Mouse (Mus musculus) stomach, embryonic 16.5 days (tissue): ENCODE measurements around the gene Fam126b. TPM values are rescaled to one million over a fixed set of nuclear protein-coding genes. Genes with fewer than 3 reads are reported as not detected.
A peak's percentile ranks its signal among the peaks of the same experiment; 100 is the strongest.
"Not testable (repeated sequence)": the region's sequence is repeated elsewhere in the genome, so short reads cannot be mapped to it uniquely, and the experiment has no call there.

Experiments
- ATAC-seq: fragments of 200-750 bp; cut with Nextera tagmentation; 2 replicates; pipeline ENCODE4 v1.8.0; 2017; ENCODE audit warnings: moderate number of reproducible peaks, moderate TSS enrichment; ENCODE audit not compliant: insufficient read depth, low FRiP score
- H3K27ac ChIP-seq: fragments of 300-500 bp; sonication (generic); 2 replicates; pipeline ENCODE4 v1.5.1; 2014; ENCODE audit warnings: low read length
- H3K27me3 ChIP-seq: fragments of 300-500 bp; sonication (generic); 2 replicates; pipeline ENCODE4 v1.6.1; 2014; ENCODE audit warnings: low read length, control low read depth, mixed read lengths; ENCODE audit not compliant: control insufficient read depth, insufficient read depth
- H3K36me3 ChIP-seq: fragments of 300-500 bp; sonication (generic); 2 replicates; pipeline ENCODE4 v1.6.1; 2014; ENCODE audit warnings: low read length; ENCODE audit not compliant: control insufficient read depth, insufficient read depth
- H3K4me1 ChIP-seq: fragments of 300-500 bp; sonication (generic); 2 replicates; pipeline ENCODE4 v1.6.1; 2014; ENCODE audit warnings: low read length, control low read depth, mixed read lengths; ENCODE audit not compliant: control insufficient read depth, insufficient read depth
- H3K4me2 ChIP-seq: fragments of 300-500 bp; sonication (generic); 2 replicates; pipeline ENCODE4 v1.6.1; 2014; ENCODE audit warnings: low read depth, low read length, mixed read lengths
- H3K4me3 ChIP-seq: fragments of 300-500 bp; sonication (generic); replicated peaks from 2 replicates; pipeline ENCODE4 v1.5.1; 2014; ENCODE audit warnings: mild to moderate bottlenecking, low read length
- H3K9ac ChIP-seq: fragments of 300-500 bp; sonication (generic); 2 replicates; pipeline ENCODE4 v1.6.1; 2014; ENCODE audit warnings: low read length
- H3K9me3 ChIP-seq: fragments of 300-500 bp; sonication (generic); replicated peaks from 2 replicates; pipeline ENCODE4 v1.6.1; 2016; ENCODE audit warnings: low read length, control low read depth; ENCODE audit not compliant: control insufficient read depth
- WGBS: fragments of 180-500 bp; shearing (Covaris S2); extraction: QIAGEN DNeasy Blood & Tissue Kit; methylation state at CpG from one replicate; pipeline ENCODE4 v1.1.7; 2014; 5-methylcytosine and 5-hydroxymethylcytosine counted together
- polyA plus RNA-seq: library from polyadenylated mRNA; unstranded; fragments of >200 nt; fragmentation: Nextera tagmentation; extraction: Ambion mirVana; gene quantifications from 2 replicates; pipeline ENCODE4 v1.2.1, GENCODE M21; 2015

Fam126b gene
- polyA plus RNA-seq, 1 experiment from 2014 or later = 9.5 TPM

DNA sequence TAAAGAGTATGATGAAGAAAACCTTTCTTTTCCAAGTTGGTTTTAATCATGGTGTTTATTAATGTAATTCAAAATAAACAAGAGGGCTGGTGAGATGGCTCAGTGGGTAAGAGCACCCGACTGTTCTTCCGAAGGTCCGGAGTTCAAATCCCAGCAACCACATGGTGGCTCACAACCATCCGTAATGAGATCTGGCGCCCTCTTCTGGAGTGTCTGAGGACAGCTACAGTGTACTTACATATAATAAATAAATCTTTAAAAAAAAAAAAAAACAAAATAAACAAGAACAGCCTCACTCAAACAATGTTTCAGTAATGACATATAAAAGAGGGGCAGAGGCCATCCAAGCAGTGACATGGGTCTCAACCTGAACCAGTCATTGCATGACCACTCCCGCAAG, 25.8 kb downstream of the Fam126b start:
- not testable (repeated sequence) for H3K4me3 ChIP-seq, ATAC-seq, H3K27ac ChIP-seq, H3K4me2 ChIP-seq, H3K36me3 ChIP-seq, H3K4me1 ChIP-seq, H3K9ac ChIP-seq, H3K9me3 ChIP-seq, H3K27me3 ChIP-seq
- 88% methylated on average over 5 of the region's 6 CpGs for WGBS

DNA sequence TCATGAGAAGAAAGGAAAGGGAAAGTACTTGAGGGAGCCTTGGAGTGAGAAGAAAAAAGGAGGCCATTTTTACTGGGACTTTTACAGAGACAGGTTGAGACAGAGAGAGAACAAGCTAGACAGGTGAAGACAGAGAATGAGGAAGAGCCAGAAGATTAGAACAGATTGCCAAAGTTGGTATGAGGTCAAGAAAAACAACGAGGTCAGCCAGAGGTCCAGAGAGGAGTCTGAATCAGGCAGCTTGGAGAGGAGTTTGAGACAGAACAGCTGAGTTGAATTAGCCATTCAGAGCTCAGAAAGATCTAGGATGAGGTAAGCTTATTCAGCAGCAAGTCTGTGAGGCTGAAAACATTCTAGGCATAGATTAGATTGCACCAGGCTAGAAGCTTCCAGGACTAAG, 44.7 kb downstream of the Fam126b start:
- Histone ChIP-seq H3K4me1 (no peaks in the 10 kb centered on the region), H3K9ac (no peak overlapping the region), H3K9me3 (no peaks in the 10 kb centered on the region), H3K4me2 (no peak overlapping the region), H3K27me3 (no peaks in the 10 kb centered on the region), H3K4me3 (no peak overlapping the region), H3K36me3 (peaks cover 7% of the 10 kb centered on the region; the same call in 1 of the 2 replicates), H3K27ac (no peak overlapping the region)
- ATAC-seq = no peak
- 87% methylated on average over 1 of the region's 1 CpGs for WGBS

DNA sequence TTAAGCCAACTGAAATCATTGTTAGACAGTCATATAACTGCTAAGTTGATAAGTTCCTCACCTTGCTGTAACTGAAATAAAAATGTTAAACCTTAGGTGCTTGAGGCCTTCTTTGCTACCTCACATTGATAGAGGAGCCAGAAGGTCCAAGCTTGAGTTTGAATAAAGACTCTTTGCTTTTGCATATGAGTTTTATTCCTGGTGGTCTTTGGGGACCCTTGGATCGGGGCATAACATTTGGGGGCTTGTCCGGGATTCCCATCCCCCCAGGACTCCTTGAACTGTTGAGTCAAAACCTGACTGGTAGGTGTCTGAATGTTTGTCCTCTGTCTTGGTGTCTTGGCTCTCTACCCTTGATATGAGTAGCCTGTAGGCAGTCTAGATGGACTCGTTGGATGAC, 78.9 kb downstream of the Fam126b start:
- Histone ChIP-seq H3K9ac (no peak overlapping the region), H3K4me1 (peaks cover 13% of the 10 kb centered on the region), H3K27me3 (no peaks in the 10 kb centered on the region), H3K27ac (no peak overlapping the region), H3K36me3 (peaks cover 6% of the 10 kb centered on the region; the same call in 1 of the 2 replicates), H3K9me3 (peaks cover 24% of the 10 kb centered on the region), H3K4me2 (no peak overlapping the region), H3K4me3 (no peak overlapping the region)
- ATAC-seq = no peak
- WGBS = 93% methylated on average over 3 of the region's 3 CpGs

DNA sequence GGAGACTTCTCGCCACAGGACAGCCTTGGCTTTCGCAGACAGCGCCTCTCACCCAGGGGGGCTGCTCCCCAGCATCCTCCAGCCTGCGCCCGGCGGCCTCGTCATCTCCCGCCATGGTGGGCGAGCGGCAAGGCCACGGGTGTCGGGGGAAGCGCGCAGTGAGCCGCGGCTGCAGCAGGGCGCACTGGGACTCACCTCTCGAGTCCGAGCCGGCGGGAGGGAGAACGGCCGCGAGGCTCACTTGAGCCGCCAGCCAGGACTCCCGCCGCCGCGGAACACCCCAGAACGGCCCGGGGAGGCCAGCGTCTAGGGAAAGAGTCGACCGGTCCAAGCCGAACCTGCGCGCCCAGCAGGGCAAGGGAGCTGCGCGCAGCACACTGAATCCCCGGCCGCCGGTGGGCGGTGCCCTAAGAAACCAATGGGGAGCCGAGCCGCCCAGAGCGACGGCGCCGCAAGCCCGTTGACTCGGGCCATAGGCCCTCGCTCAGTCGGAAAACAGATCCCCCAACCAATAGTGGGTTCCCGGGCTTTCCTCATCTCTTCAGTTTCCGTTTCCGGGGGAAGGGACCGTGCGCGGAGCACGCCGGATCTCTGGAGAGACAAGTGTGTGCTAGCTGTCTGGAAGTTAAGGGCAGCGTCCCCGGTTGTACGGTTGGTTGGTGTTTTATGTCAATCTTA, 81.4 kb downstream of the Fam126b start, which contains the start of gene Orc2:
Gene Orc2, minus strand, starts transcription at position 533 of the 678 bp plus-strand sequence.
- peak within 1 kb of the TSS; percentile 85 for H3K9ac ChIP-seq
- peaks cover 6% of the 10 kb centered on the region; the same call in 1 of the 2 replicates for H3K36me3 ChIP-seq
- peak within 1 kb of the TSS; percentile 83 for H3K4me2 ChIP-seq
- peak within 1 kb of the TSS; percentile 78 for H3K4me3 ChIP-seq
- peaks cover 24% of the 10 kb centered on the region for H3K9me3 ChIP-seq
- WGBS = under 1% methylated on average over 64 of the region's 64 CpGs
- peak; percentile 100 for ATAC-seq
- peak within 1 kb of the TSS; percentile 64 for H3K27ac ChIP-seq
- peaks cover 13% of the 10 kb centered on the region for H3K4me1 ChIP-seq
- H3K27me3 ChIP-seq = no peaks in the 10 kb centered on the region

DNA sequence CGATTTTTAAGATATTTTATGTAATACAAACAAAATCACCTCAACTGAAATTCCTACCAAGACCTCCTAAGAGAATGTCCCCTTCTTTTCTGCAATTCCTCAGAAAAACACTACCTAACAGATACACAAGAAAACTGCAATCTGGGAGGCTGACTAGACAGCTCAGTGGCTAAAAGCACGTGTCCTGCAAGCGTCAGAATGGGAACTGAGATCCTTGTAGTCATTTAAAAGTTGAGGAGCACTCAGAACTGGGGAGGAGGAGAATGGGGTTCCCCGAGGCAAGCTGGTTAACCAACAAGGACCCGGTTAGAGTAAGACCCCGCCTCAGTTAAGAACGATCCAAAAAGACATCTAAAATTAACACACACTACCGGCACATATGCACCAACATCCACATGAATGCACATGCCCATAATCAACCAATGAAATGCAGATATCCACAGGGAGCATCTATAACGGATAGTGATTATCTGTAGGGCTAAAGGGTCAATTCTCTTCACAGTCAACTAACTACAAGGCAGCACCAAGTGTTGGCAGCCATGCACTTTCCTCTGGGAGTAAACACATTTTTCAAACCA, 82.2 kb downstream of the Fam126b start:
- no peaks in the 10 kb centered on the region for H3K27me3 ChIP-seq
- no peak for ATAC-seq
- peak overlapping the region; percentile 83 for H3K4me2 ChIP-seq
- H3K36me3 ChIP-seq = peaks cover 15% of the 10 kb centered on the region
- peak overlapping the region; percentile 78 for H3K4me3 ChIP-seq
- peaks cover 13% of the 10 kb centered on the region for H3K4me1 ChIP-seq
- H3K27ac ChIP-seq = peak overlapping the region; percentile 64; the same call in 1 of the 2 replicates
- WGBS = 23% methylated on average over 9 of the region's 9 CpGs
- H3K9ac ChIP-seq = peak overlapping the region; percentile 85
- peaks cover 24% of the 10 kb centered on the region for H3K9me3 ChIP-seq

DNA sequence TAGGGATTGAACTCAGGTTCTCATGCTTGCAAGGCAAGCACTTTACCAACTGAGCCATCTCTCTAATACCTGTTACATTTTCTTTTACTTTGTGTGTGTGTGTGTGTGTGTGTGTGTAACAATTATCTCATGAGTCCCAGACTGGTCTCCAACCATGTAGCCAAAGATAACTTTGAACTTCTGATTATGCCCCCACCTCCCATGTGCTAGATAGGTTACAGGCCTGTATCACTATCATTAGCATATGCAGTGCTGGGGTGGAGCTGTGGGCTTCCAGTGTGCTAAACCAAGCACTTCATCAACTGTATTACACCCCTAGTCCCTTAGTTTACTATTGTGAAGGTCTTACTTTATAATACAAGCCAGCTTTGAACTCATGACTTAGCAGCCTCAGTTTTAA, 83.0 kb downstream of the Fam126b start:
- no peak overlapping the region for H3K9ac ChIP-seq
- H3K27ac ChIP-seq = no peak overlapping the region
- peak overlapping the region; percentile 78; the same call in 1 of the 2 replicates for H3K4me3 ChIP-seq
- peaks cover 19% of the 10 kb centered on the region for H3K9me3 ChIP-seq
- no peaks in the 10 kb centered on the region for H3K27me3 ChIP-seq
- 0 out of 2 replicates have a peak overlapping the region, but pooled peaks have one; percentile 83 for H3K4me2 ChIP-seq
- no peak for ATAC-seq
- peaks cover 13% of the 10 kb centered on the region for H3K4me1 ChIP-seq
- H3K36me3 ChIP-seq = peaks cover 15% of the 10 kb centered on the region

DNA sequence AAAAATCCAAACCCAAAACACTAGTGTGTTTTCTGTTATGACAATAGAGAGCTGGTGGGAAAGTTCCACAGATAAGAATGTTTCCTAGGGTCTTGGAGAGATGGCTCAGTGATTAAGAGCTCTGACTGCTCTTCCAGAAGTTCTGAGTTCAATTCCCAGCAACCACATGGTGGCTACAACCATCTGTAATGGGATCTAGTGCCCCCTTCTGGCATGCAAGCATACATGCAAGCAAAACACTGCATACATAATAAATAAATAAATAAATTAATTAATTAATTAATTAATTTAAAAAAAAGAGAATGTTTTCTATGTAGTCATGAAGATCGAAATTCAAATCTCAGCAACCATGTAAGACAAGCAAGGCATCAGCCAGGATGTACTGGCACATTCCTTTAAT, 87.4 kb downstream of the Fam126b start:
- WGBS = 96% methylated on average over 1 of the region's 1 CpGs
- no peak overlapping the region for H3K4me3 ChIP-seq
- no peak overlapping the region for H3K9ac ChIP-seq
- H3K36me3 ChIP-seq = peaks cover 14% of the 10 kb centered on the region
- no peaks in the 10 kb centered on the region for H3K9me3 ChIP-seq
- H3K4me2 ChIP-seq = no peak overlapping the region
- no peak overlapping the region for H3K27ac ChIP-seq
- ATAC-seq = no peak
- H3K27me3 ChIP-seq = no peaks in the 10 kb centered on the region
- peaks cover 5% of the 10 kb centered on the region; the same call in 1 of the 2 replicates for H3K4me1 ChIP-seq

DNA sequence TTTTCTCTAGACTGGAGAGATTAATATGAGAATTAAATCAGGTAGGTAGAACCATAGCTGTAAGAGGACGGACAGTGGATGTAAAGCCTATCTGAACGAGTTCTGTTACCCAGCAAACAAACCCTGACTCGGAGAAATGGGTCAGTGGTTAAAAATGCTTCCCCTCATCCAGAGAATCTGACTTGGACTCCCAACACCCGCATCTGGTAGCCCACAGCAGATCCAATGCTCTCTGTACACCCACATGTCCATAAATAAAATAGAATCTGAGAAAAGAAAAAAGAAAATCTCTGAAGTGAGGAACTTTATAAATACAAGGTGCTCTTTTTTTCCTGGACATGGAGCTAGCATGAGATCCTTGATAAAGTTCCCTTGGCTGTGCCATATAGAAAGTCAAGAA, 88.4 kb downstream of the Fam126b start:
- no peaks in the 10 kb centered on the region for H3K9me3 ChIP-seq
- H3K9ac ChIP-seq = no peak overlapping the region
- H3K36me3 ChIP-seq = peaks cover 14% of the 10 kb centered on the region
- no peak overlapping the region for H3K27ac ChIP-seq
- 87% methylated on average over 4 of the region's 4 CpGs for WGBS
- ATAC-seq = no peak
- no peaks in the 10 kb centered on the region for H3K27me3 ChIP-seq
- no peaks in the 10 kb centered on the region for H3K4me1 ChIP-seq
- H3K4me2 ChIP-seq = no peak overlapping the region
- no peak overlapping the region for H3K4me3 ChIP-seq

DNA sequence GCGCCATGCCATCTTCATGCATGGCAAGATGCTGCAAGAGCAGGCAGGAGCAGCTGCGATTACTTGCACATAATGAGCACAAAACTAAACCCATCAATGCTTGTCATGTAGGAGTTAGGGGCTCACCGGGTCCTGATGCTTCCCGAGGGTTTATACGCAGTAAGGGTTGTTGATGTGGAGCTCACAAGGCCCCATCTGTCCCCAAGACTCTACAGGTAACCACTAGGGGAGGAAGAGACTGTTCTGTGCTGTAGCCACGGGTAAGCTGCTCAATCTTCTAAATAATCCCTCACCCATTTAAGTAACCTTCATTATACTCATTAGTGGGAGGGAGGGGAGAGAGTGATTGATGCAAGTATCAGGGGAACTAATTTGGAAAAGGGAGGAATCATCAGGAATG, 90.5 kb downstream of the Fam126b start:
- no peak for ATAC-seq
- Histone ChIP-seq H3K27ac (no peak overlapping the region), H3K27me3 (no peaks in the 10 kb centered on the region), H3K9ac (no peak overlapping the region), H3K4me1 (no peaks in the 10 kb centered on the region), H3K4me2 (no peak overlapping the region), H3K4me3 (no peak overlapping the region), H3K9me3 (no peaks in the 10 kb centered on the region), H3K36me3 (peaks cover 30% of the 10 kb centered on the region)
- WGBS = 93% methylated on average over 6 of the region's 6 CpGs
